Mouse (Mus musculus): ENCODE results near the gene Gpx1. TPM values are rescaled to one million over a fixed set of nuclear protein-coding genes. Genes with fewer than 3 reads are reported as not detected.

Gene Gpx1
- polyA plus RNA-seq, 2 experiments = 476 to 718 TPM

- no peak overlapping the region for H3K4me3 ChIP-seq (replicated peaks; ENCODE audit: low read length)
- DNase-seq (ENCODE audit: low spot score) (no peak), ATAC-seq (ENCODE audit: low FRiP score, low read depth) (no peak)
- WGBS = 98% methylated on average over 4 of the region's 4 CpGs
- no peaks in the 10 kb centered on the region for H3K27me3 ChIP-seq (ENCODE audit: control insufficient read depth, insufficient read depth, low read length)
- H3K9me3 ChIP-seq (ENCODE audit: control insufficient read depth, low read length) = no peaks in the 10 kb centered on the region
- no peak overlapping the region for H3K27ac ChIP-seq (replicated peaks; ENCODE audit: low read depth, low read length)
- H3K36me3 ChIP-seq (ENCODE audit: control insufficient read depth, insufficient read depth, low read length) = peaks cover 54% of the 10 kb centered on the region
- TF ChIP-seq POLR2A (IDR thresholded peaks at IDR 0.05; ENCODE audit: borderline replicate concordance, extremely low read depth, insufficient read depth, insufficient read length) = no peak
- peaks cover 7% of the 10 kb centered on the region for H3K4me1 ChIP-seq (ENCODE audit: control insufficient read depth, insufficient read depth, low read length)
- H3K9ac ChIP-seq (ENCODE audit: low read depth, low read length, severe bottlenecking) = no peak overlapping the region
- no peak overlapping the region for H3K4me2 ChIP-seq (replicated peaks; ENCODE audit: low read depth, low read length, severe bottlenecking)
These were observed 11.0 kb downstream of the Gpx1 start for GRCm38 (mm10) chr9:108349727-108350126.

GRCm38 (mm10) chr9:108378234-108378633, 39.5 kb downstream of the Gpx1 start:
- no peak overlapping the region for H3K4me3 ChIP-seq (replicated peaks; ENCODE audit: low read length)
- 89% methylated on average over 9 of the region's 9 CpGs for WGBS
- no peaks in the 10 kb centered on the region for H3K4me1 ChIP-seq (ENCODE audit: control insufficient read depth, insufficient read depth, low read length)
- no peak for TF ChIP-seq POLR2A (IDR thresholded peaks at IDR 0.05; ENCODE audit: borderline replicate concordance, extremely low read depth, insufficient read depth, insufficient read length)
- no peak for ATAC-seq (ENCODE audit: low FRiP score, low read depth)
- peaks cover 97% of the 10 kb centered on the region for H3K36me3 ChIP-seq (ENCODE audit: control insufficient read depth, insufficient read depth, low read length)
- H3K4me2 ChIP-seq (replicated peaks; ENCODE audit: low read depth, low read length, severe bottlenecking) = no peak overlapping the region
- no peaks in the 10 kb centered on the region for H3K27me3 ChIP-seq (ENCODE audit: control insufficient read depth, insufficient read depth, low read length)
- no peak overlapping the region for H3K27ac ChIP-seq (replicated peaks; ENCODE audit: low read depth, low read length)
- H3K9me3 ChIP-seq (ENCODE audit: control insufficient read depth, low read length) = no peaks in the 10 kb centered on the region
- no peak for DNase-seq (ENCODE audit: low spot score)
- no peak overlapping the region for H3K9ac ChIP-seq (ENCODE audit: low read depth, low read length, severe bottlenecking)

- Histone ChIP-seq H3K4me2 (replicated peaks; ENCODE audit: low read depth, low read length, severe bottlenecking) (no peak overlapping the region), H3K36me3 (ENCODE audit: control insufficient read depth, insufficient read depth, low read length) (peaks cover 97% of the 10 kb centered on the region), H3K27ac (replicated peaks; ENCODE audit: low read depth, low read length) (no peak overlapping the region), H3K9ac (ENCODE audit: low read depth, low read length, severe bottlenecking) (no peak overlapping the region), H3K9me3 (ENCODE audit: control insufficient read depth, low read length) (no peaks in the 10 kb centered on the region), H3K27me3 (ENCODE audit: control insufficient read depth, insufficient read depth, low read length) (no peaks in the 10 kb centered on the region), H3K4me1 (ENCODE audit: control insufficient read depth, insufficient read depth, low read length) (no peaks in the 10 kb centered on the region), H3K4me3 (replicated peaks; ENCODE audit: low read length) (no peak overlapping the region)
- no peak for ATAC-seq (ENCODE audit: low FRiP score, low read depth)
- WGBS = 74% methylated on average over 5 of the region's 5 CpGs
- TF ChIP-seq POLR2A (IDR thresholded peaks at IDR 0.05; ENCODE audit: borderline replicate concordance, extremely low read depth, insufficient read depth, insufficient read length) = no peak
- no peak for DNase-seq (ENCODE audit: low spot score)
These were observed 40.0 kb downstream of the Gpx1 start for GRCm38 (mm10) chr9:108378736-108379135.

GRCm38 (mm10) chr9:108379294-108379693, 40.6 kb downstream of the Gpx1 start:
- no peak for DNase-seq (ENCODE audit: low spot score)
- H3K36me3 ChIP-seq (ENCODE audit: control insufficient read depth, insufficient read depth, low read length) = peaks cover 97% of the 10 kb centered on the region

GRCm38 (mm10) chr9:108381382-108381781, 42.7 kb downstream of the Gpx1 start:
- H3K9me3 ChIP-seq (ENCODE audit: control insufficient read depth, low read length) = no peaks in the 10 kb centered on the region
- H3K36me3 ChIP-seq (ENCODE audit: control insufficient read depth, insufficient read depth, low read length) = peaks cover 97% of the 10 kb centered on the region
- no peaks in the 10 kb centered on the region for H3K4me1 ChIP-seq (ENCODE audit: control insufficient read depth, insufficient read depth, low read length)
- H3K4me2 ChIP-seq (replicated peaks; ENCODE audit: low read depth, low read length, severe bottlenecking) = no peak overlapping the region
- 96% methylated on average over 9 of the region's 9 CpGs for WGBS
- DNase-seq (ENCODE audit: low spot score) = no peak
- TF ChIP-seq POLR2A (IDR thresholded peaks at IDR 0.05; ENCODE audit: borderline replicate concordance, extremely low read depth, insufficient read depth, insufficient read length) = no peak
- no peaks in the 10 kb centered on the region for H3K27me3 ChIP-seq (ENCODE audit: control insufficient read depth, insufficient read depth, low read length)
- H3K4me3 ChIP-seq (replicated peaks; ENCODE audit: low read length) = no peak overlapping the region
- ATAC-seq (ENCODE audit: low FRiP score, low read depth) = no peak
- no peak overlapping the region for H3K9ac ChIP-seq (ENCODE audit: low read depth, low read length, severe bottlenecking)
- no peak overlapping the region for H3K27ac ChIP-seq (replicated peaks; ENCODE audit: low read depth, low read length)

More at GRCm38 (mm10) chr9:108379294-108379693, 40.6 kb downstream of the Gpx1 start:
- no peak for TF ChIP-seq POLR2A (IDR thresholded peaks at IDR 0.05; ENCODE audit: borderline replicate concordance, extremely low read depth, insufficient read depth, insufficient read length)
- Histone ChIP-seq H3K4me1 (ENCODE audit: control insufficient read depth, insufficient read depth, low read length) (no peaks in the 10 kb centered on the region), H3K27me3 (ENCODE audit: control insufficient read depth, insufficient read depth, low read length) (no peaks in the 10 kb centered on the region), H3K27ac (replicated peaks; ENCODE audit: low read depth, low read length) (no peak overlapping the region), H3K4me3 (replicated peaks; ENCODE audit: low read length) (no peak overlapping the region), H3K9me3 (ENCODE audit: control insufficient read depth, low read length) (no peaks in the 10 kb centered on the region), H3K9ac (ENCODE audit: low read depth, low read length, severe bottlenecking) (no peak overlapping the region), H3K4me2 (replicated peaks; ENCODE audit: low read depth, low read length, severe bottlenecking) (no peak overlapping the region)
- no peak for ATAC-seq (ENCODE audit: low FRiP score, low read depth)
- 83% methylated on average over 4 of the region's 4 CpGs for WGBS

- Histone ChIP-seq H3K4me3 (replicated peaks; ENCODE audit: low read length) (no peak overlapping the region), H3K27ac (replicated peaks; ENCODE audit: low read depth, low read length) (no peak overlapping the region), H3K36me3 (ENCODE audit: control insufficient read depth, insufficient read depth, low read length) (peaks cover 96% of the 10 kb centered on the region), H3K9ac (ENCODE audit: low read depth, low read length, severe bottlenecking) (no peak overlapping the region), H3K27me3 (ENCODE audit: control insufficient read depth, insufficient read depth, low read length) (no peaks in the 10 kb centered on the region), H3K4me2 (replicated peaks; ENCODE audit: low read depth, low read length, severe bottlenecking) (no peak overlapping the region), H3K9me3 (ENCODE audit: control insufficient read depth, low read length) (no peaks in the 10 kb centered on the region), H3K4me1 (ENCODE audit: control insufficient read depth, insufficient read depth, low read length) (no peaks in the 10 kb centered on the region)
- 64% methylated on average over 7 of the region's 7 CpGs for WGBS
- ATAC-seq (ENCODE audit: low FRiP score, low read depth) = no peak
- no peak for TF ChIP-seq POLR2A (IDR thresholded peaks at IDR 0.05; ENCODE audit: borderline replicate concordance, extremely low read depth, insufficient read depth, insufficient read length)
- DNase-seq (ENCODE audit: low spot score) = no peak
These were observed 46.3 kb downstream of the Gpx1 start for GRCm38 (mm10) chr9:108385006-108385405.
